Comparison of ENCODE assay signal across 13 mouse cellular contexts in the genomic region with DNA sequence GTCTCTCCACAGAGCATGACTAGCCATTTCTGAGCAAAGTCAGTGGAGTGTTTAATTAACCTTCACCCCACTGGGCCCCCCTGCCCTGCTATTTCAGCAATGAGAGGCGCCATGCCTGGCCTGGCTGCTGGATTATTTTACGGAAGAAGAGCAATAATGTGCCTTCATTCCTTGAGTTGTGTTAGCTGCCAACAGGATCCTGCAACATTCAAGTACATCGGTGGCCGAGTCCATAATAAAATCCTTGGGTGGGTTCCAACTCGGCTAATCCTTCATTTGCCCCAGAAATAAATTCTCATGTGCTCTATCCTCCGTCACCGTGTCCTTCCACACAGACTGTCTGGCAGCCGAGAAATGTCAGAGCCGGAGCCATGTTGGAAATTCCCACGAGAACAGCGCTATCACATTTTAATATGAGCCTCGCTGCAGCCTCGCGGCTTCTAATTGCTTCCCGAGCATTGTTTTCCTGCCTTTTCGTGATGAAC.
DNase-seq lines count a peak whose midpoint lies in the region; ATAC-seq lines count a peak whose summit lies in the region.
"Had no signal": no experiment of that assay in that cellular context is flagged by ENCODE, and none has a peak within 500 bp of the region (broad histone marks: within the 10 kb centered on the region; RNA-seq: fewer than 3 reads in every experiment).

No protein-coding gene starts in this region.

- H3K4me3 ChIP-seq in kidney, embryonic 15.5 days (replicated peaks): peak overlapping the region; percentile 11; the same call in 1 of the 2 replicates
- no peak overlapping the region for H3K4me3 ChIP-seq in forebrain, embryonic 16.5 days (replicated peaks; ENCODE audit: low read length)
- no peak overlapping the region for H3K4me3 ChIP-seq in midbrain, embryonic 16.5 days (ENCODE audit: low read depth, low read length)
- H3K4me3 ChIP-seq: embryonic facial prominence, embryonic 15.5 days; heart, adult 2 months had no signal

- H3K9me3 ChIP-seq in kidney, embryonic 15.5 days (replicated peaks): 0 out of 2 replicates have a peak, but pooled peaks cover 3% of the 10 kb centered on the region
- no peaks in the 10 kb centered on the region for H3K9me3 ChIP-seq in forebrain, embryonic 16.5 days (ENCODE audit: control insufficient read depth, low read length)
- no peaks in the 10 kb centered on the region for H3K9me3 ChIP-seq in midbrain, embryonic 16.5 days (replicated peaks; ENCODE audit: control insufficient read depth, low read length, poor library complexity, severe bottlenecking)
- H3K9me3 ChIP-seq: embryonic facial prominence, embryonic 15.5 days had no signal

- peak overlapping the region; percentile 79 for H3K27ac ChIP-seq in kidney, embryonic 15.5 days
- no peak overlapping the region for H3K27ac ChIP-seq in forebrain, embryonic 16.5 days (ENCODE audit: low read length)
- H3K27ac ChIP-seq in midbrain, embryonic 16.5 days (ENCODE audit: low read length): peak overlapping the region; percentile 23; the same call in 1 of the 2 replicates
- H3K27ac ChIP-seq: embryonic facial prominence, embryonic 15.5 days; heart, adult 2 months had no signal

- H3K4me1 ChIP-seq in kidney, embryonic 15.5 days: peaks cover 29% of the 10 kb centered on the region
- no peaks in the 10 kb centered on the region for H3K4me1 ChIP-seq in forebrain, embryonic 16.5 days (replicated peaks; ENCODE audit: control insufficient read depth, insufficient read depth, low read length)
- no peaks in the 10 kb centered on the region for H3K4me1 ChIP-seq in midbrain, embryonic 16.5 days (ENCODE audit: control insufficient read depth, insufficient read depth, low read length)
- H3K4me1 ChIP-seq: embryonic facial prominence, embryonic 15.5 days had no signal

- no peaks in the 10 kb centered on the region for H3K27me3 ChIP-seq in kidney, embryonic 15.5 days
- H3K27me3 ChIP-seq in forebrain, embryonic 16.5 days (replicated peaks; ENCODE audit: control insufficient read depth, insufficient read depth, low read length): no peaks in the 10 kb centered on the region
- H3K27me3 ChIP-seq in midbrain, embryonic 16.5 days (ENCODE audit: control insufficient read depth, insufficient read depth, low read depth, low read length): no peaks in the 10 kb centered on the region
- H3K27me3 ChIP-seq: embryonic facial prominence, embryonic 15.5 days had no signal

- H3K9ac ChIP-seq in kidney, embryonic 15.5 days: no peak overlapping the region
- H3K9ac ChIP-seq in forebrain, embryonic 16.5 days (replicated peaks; ENCODE audit: low read depth, low read length): no peak overlapping the region
- no peak overlapping the region for H3K9ac ChIP-seq in midbrain, embryonic 16.5 days (ENCODE audit: low read depth, low read length)
- H3K9ac ChIP-seq: embryonic facial prominence, embryonic 15.5 days; liver, postnatal 0 days had no signal

- peak overlapping the region; percentile 40 for H3K4me2 ChIP-seq in kidney, embryonic 15.5 days
- peak overlapping the region; percentile 39 for H3K4me2 ChIP-seq in forebrain, embryonic 16.5 days (ENCODE audit: low read length)
- H3K4me2 ChIP-seq in midbrain, embryonic 16.5 days (ENCODE audit: low read length): peak overlapping the region; percentile 18
- H3K4me2 ChIP-seq: embryonic facial prominence, embryonic 15.5 days had no signal

- no peak for DNase-seq in kidney, adult 18-20 months
- DNase-seq in adrenal gland, adult 8-10 months: peak; percentile 34
- DNase-seq in B cell, adult 2 months: no peak
- DNase-seq: cerebellum, adult 11 months; heart, adult 2 months; liver, postnatal 0 days; right cerebral cortex, adult 18-20 months; thymus, postnatal 14 days had no signal

- WGBS in kidney, embryonic 15.5 days: 40% methylated on average over 16 of the region's 16 CpGs
- WGBS in forebrain, embryonic 16.5 days: 62% methylated on average over 16 of the region's 16 CpGs
- WGBS in midbrain, embryonic 16.5 days: 57% methylated on average over 16 of the region's 16 CpGs

- H3K36me3 ChIP-seq in kidney, embryonic 15.5 days: no peaks in the 10 kb centered on the region
- H3K36me3 ChIP-seq in forebrain, embryonic 16.5 days (ENCODE audit: control insufficient read depth, insufficient read depth): no peaks in the 10 kb centered on the region
- H3K36me3 ChIP-seq in midbrain, embryonic 16.5 days (ENCODE audit: control insufficient read depth, insufficient read depth, low read length): no peaks in the 10 kb centered on the region
- H3K36me3 ChIP-seq: embryonic facial prominence, embryonic 15.5 days had no signal

- ATAC-seq in kidney, embryonic 15.5 days (replicated peaks; ENCODE audit: low FRiP score): peak; percentile 56
- 0 out of 2 replicates have a peak, but pooled peaks have one; percentile 26 for ATAC-seq in forebrain, embryonic 16.5 days
- no peak for ATAC-seq in midbrain, embryonic 16.5 days
- no peak for ATAC-seq in megakaryocyte progenitor cell, adult 5-6 weeks (replicated peaks; ENCODE audit: poor library complexity)
- ATAC-seq: liver, postnatal 0 days had no signal

Comparison
In these comparisons a context has a peak if more than half of its experiments do, and no peak if none do; other contexts are left out.
1. ATAC-seq: peak in kidney, embryonic 15.5 days (single experiment) and forebrain, embryonic 16.5 days (single experiment); none in midbrain, embryonic 16.5 days (single experiment) and megakaryocyte progenitor cell, adult 5-6 weeks (single experiment).
2. Peak in every context shown above with its lines, with median percentiles within 50 percentile points of each other: H3K4me2 ChIP-seq.